Mouse (Mus musculus): ENCODE results near the gene Dlx2.

DNA sequence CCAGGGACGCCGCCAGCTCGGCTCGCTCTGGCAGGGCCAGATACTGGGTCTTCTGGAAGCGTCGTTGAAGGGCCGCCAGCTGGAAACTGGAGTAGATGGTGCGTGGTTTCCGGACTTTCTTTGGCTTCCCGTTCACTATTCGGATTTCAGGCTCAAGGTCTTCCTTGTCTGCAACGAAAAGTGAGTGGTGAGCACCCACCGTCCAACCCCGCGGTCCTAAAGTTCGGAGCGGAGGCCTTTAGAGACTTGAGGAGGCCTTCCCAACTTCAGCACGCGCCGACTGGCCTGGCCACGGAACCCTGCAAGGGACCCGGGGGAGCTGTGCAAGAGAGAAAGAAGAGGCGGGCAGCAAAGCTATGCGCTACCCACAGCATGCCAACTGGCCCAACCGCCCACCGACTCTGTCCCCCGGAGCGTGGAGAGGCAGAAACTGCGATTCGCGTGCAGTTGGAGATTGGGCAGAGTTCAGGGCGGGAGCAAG lies 1.1 kb downstream of the Dlx2 start:
- no peak for TF ChIP-seq GATA1 (IDR thresholded peaks at IDR 0.05; ENCODE audit: borderline replicate concordance, low read length)
- TF ChIP-seq FLI1 (IDR thresholded peaks at IDR 0.05; ENCODE audit: low read length) = no peak
